Mouse (Mus musculus) myocyte (in vitro differentiated cells): ENCODE results near the gene Spdya. TPM values are rescaled to one million over a fixed set of nuclear protein-coding genes. Genes with fewer than 3 reads are reported as not detected.

Experiments
- H3K27me3 ChIP-seq: one replicate; pipeline ENCODE4 v1.6.1; 2011; ENCODE audit not compliant: control insufficient read depth, insufficient read depth, insufficient read length
- H3K36me3 ChIP-seq: one replicate; pipeline ENCODE4 v1.6.1; 2011; ENCODE audit not compliant: control insufficient read depth, insufficient read depth
- H3K4me2 ChIP-seq: one replicate; pipeline ENCODE4 v1.6.1; 2011; ENCODE audit warnings: low read depth, control low read depth
- H3K4me3 ChIP-seq: one replicate; pipeline ENCODE4 v1.5.1; 2011; ENCODE audit warnings: mild to moderate bottlenecking, control low read depth, moderate library complexity
- H3K79me2 ChIP-seq: one replicate; pipeline ENCODE4 v1.6.1; 2011; ENCODE audit not compliant: control insufficient read depth, insufficient read depth
- H3ac ChIP-seq: one replicate; pipeline ENCODE4 v1.6.1; 2011; ENCODE audit not compliant: control insufficient read depth, insufficient read length
- CEBPB ChIP-seq: IDR thresholded peaks from 2 replicates; pipeline ENCODE4 v1.6.1; 2011; ENCODE audit warnings: mild to moderate bottlenecking, moderate library complexity; ENCODE audit not compliant: poor library complexity, insufficient read depth, severe bottlenecking
- E2F4 ChIP-seq: IDR thresholded peaks from one replicate; pipeline ENCODE4 v1.6.1; 2011; ENCODE audit warnings: mild to moderate bottlenecking, control low read depth, moderate library complexity; ENCODE audit not compliant: insufficient read depth
- MAX ChIP-seq: IDR thresholded peaks from one replicate; pipeline ENCODE4 v1.6.1; 2011; ENCODE audit warnings: low read depth, mild to moderate bottlenecking, control low read depth
- MYOD1 ChIP-seq, 3 experiments: IDR thresholded peaks; one replicate each; pipeline ENCODE4 v1.6.1; 2011; ENCODE audit warnings: control low read depth in 2 of 3, low read depth in 2 of 3, mild to moderate bottlenecking in 2 of 3, moderate library complexity in 1 of 3; ENCODE audit not compliant: insufficient read length in 2 of 3, control insufficient read depth in 1 of 3
- MYOG ChIP-seq, 3 experiments: IDR thresholded peaks; one replicate each; pipeline ENCODE4 v1.6.1; 2011; ENCODE audit warnings: control low read depth in 2 of 3, low read depth in 2 of 3, mild to moderate bottlenecking in 2 of 3; ENCODE audit not compliant: insufficient read length in 2 of 3, control insufficient read depth in 1 of 3, insufficient read depth in 1 of 3
- POLR2A ChIP-seq: IDR thresholded peaks from one replicate; pipeline ENCODE4 v1.6.1; 2011; ENCODE audit warnings: low read depth, mild to moderate bottlenecking, control low read depth, moderate library complexity; ENCODE audit not compliant: insufficient read length
- POLR2AphosphoS2 ChIP-seq: IDR thresholded peaks from one replicate; pipeline ENCODE4 v1.6.1; 2011; ENCODE audit warnings: low read depth, control low read depth; ENCODE audit not compliant: insufficient read length
- REST ChIP-seq: IDR thresholded peaks from one replicate; pipeline ENCODE4 v1.6.1; 2011; ENCODE audit warnings: mild to moderate bottlenecking, control low read depth, moderate library complexity; ENCODE audit not compliant: insufficient read depth, insufficient read length
- SRF ChIP-seq: IDR thresholded peaks from one replicate; pipeline ENCODE4 v1.6.1; 2011; ENCODE audit warnings: low read depth; ENCODE audit not compliant: control insufficient read depth, insufficient read length
- TCF12 ChIP-seq: IDR thresholded peaks from one replicate; pipeline ENCODE4 v1.6.1; 2011; ENCODE audit warnings: mild to moderate bottlenecking, control low read depth; ENCODE audit not compliant: poor library complexity, insufficient read depth, severe bottlenecking
- TCF3 ChIP-seq: IDR thresholded peaks from one replicate; pipeline ENCODE4 v1.6.1; 2011; ENCODE audit warnings: low read depth, control low read depth; ENCODE audit not compliant: insufficient read length
- USF1 ChIP-seq: IDR thresholded peaks from one replicate; pipeline ENCODE4 v1.6.1; 2011; ENCODE audit warnings: low read depth, mild to moderate bottlenecking, control low read depth, moderate library complexity
- polyA plus RNA-seq: library from polyadenylated mRNA; unstranded; fragments of >200 nt; fragmentation: generic; extraction: Trizol; gene quantifications from one replicate; pipeline ENCODE4 v1.2.1, GENCODE M21; 2012; ENCODE audit warnings: missing spikeins

Gene Spdya
- polyA plus RNA-seq, 1 experiment: 0.08 TPM

- H3K27me3 ChIP-seq: peaks cover 10% of the 10 kb centered on the region
- no peak overlapping the region for H3ac ChIP-seq
- H3K4me2 ChIP-seq: peak overlapping the region; percentile 93
- no peak overlapping the region for H3K4me3 ChIP-seq
- no peaks in the 10 kb centered on the region for H3K79me2 ChIP-seq
- H3K36me3 ChIP-seq: no peaks in the 10 kb centered on the region
- TF ChIP-seq USF1: no peak
- no peak for TF ChIP-seq MYOD1 (IDR thresholded peaks at IDR 0.05; ENCODE audit: control insufficient read depth in 1 of 3, insufficient read length in 2 of 3, low read depth in 2 of 3)
- no peak for TF ChIP-seq TCF3
- no peak for TF ChIP-seq MYOG (IDR thresholded peaks at IDR 0.05; ENCODE audit: control insufficient read depth in 1 of 3, insufficient read depth in 1 of 3, insufficient read length in 2 of 3, low read depth in 2 of 3)
- TF ChIP-seq REST: no peak
- no peak for TF ChIP-seq POLR2AphosphoS2
- TF ChIP-seq POLR2A: no peak
- TF ChIP-seq CEBPB: no peak
- TF ChIP-seq E2F4: no peak
Measured at GRCm38 (mm10) chr17:71552901-71553300, 1.0 kb downstream of the Spdya start.

GRCm38 (mm10) chr17:71561631-71562030 is 9.8 kb downstream of the Spdya start:
- Histone ChIP-seq H3K4me3 (no peak overlapping the region), H3ac (no peak overlapping the region), H3K4me2 (no peak overlapping the region), H3K27me3 (no peaks in the 10 kb centered on the region), H3K36me3 (no peaks in the 10 kb centered on the region), H3K79me2 (no peaks in the 10 kb centered on the region)
- no peak for TF ChIP-seq SRF
- no peak for TF ChIP-seq REST
- TF ChIP-seq TCF12: no peak
- no peak for TF ChIP-seq E2F4

GRCm38 (mm10) chr17:71579176-71579705 is 27.4 kb downstream of the Spdya start:
- H3K36me3 ChIP-seq: no peaks in the 10 kb centered on the region
- TF ChIP-seq CEBPB (no peak), MYOG (IDR thresholded peaks at IDR 0.05; ENCODE audit: control insufficient read depth in 1 of 3, insufficient read depth in 1 of 3, insufficient read length in 2 of 3, low read depth in 2 of 3) (no peak), REST (no peak), E2F4 (no peak), MYOD1 (IDR thresholded peaks at IDR 0.05; ENCODE audit: control insufficient read depth in 1 of 3, insufficient read length in 2 of 3, low read depth in 2 of 3) (no peak), POLR2AphosphoS2 (no peak), POLR2A (no peak), TCF3 (no peak), MAX (no peak), TCF12 (no peak), SRF (no peak), USF1 (no peak)
- H3K4me3 ChIP-seq: no peak overlapping the region
- H3K4me2 ChIP-seq: no peak overlapping the region
- H3K27me3 ChIP-seq: no peaks in the 10 kb centered on the region
- no peak overlapping the region for H3ac ChIP-seq
- H3K79me2 ChIP-seq: no peaks in the 10 kb centered on the region

GRCm38 (mm10) chr17:71597881-71598658 is 46.2 kb downstream of the Spdya start:
- Histone ChIP-seq H3K4me3 (peak overlapping the region; percentile 82), H3ac (peak overlapping the region; percentile 25), H3K27me3 (no peaks in the 10 kb centered on the region), H3K36me3 (no peaks in the 10 kb centered on the region), H3K79me2 (peaks cover 6% of the 10 kb centered on the region), H3K4me2 (peak overlapping the region; percentile 76)
- TF ChIP-seq USF1 (no peak), TCF12 (no peak), TCF3 (no peak), MYOD1 (IDR thresholded peaks at IDR 0.05; ENCODE audit: control insufficient read depth in 1 of 3, insufficient read length in 2 of 3, low read depth in 2 of 3) (no peak), MYOG (IDR thresholded peaks at IDR 0.05; ENCODE audit: control insufficient read depth in 1 of 3, insufficient read depth in 1 of 3, insufficient read length in 2 of 3, low read depth in 2 of 3) (no peak), POLR2AphosphoS2 (no peak), SRF (no peak), REST (no peak)
